Mouse (Mus musculus) liver, postnatal 0 days (tissue): ENCODE measurements around the gene Nop10.

Experiments used
- CTCF ChIP-seq: sonication (generic); IDR thresholded peaks from 2 replicates; pipeline ENCODE4 v1.5.1; 2016; ENCODE audit warnings: antibody characterized with exemption, low read depth
- EP300 ChIP-seq: IDR thresholded peaks from 2 replicates; pipeline ENCODE4 v1.6.1; 2016; ENCODE audit warnings: antibody characterized with exemption, low read depth, mild to moderate bottlenecking

DNA sequence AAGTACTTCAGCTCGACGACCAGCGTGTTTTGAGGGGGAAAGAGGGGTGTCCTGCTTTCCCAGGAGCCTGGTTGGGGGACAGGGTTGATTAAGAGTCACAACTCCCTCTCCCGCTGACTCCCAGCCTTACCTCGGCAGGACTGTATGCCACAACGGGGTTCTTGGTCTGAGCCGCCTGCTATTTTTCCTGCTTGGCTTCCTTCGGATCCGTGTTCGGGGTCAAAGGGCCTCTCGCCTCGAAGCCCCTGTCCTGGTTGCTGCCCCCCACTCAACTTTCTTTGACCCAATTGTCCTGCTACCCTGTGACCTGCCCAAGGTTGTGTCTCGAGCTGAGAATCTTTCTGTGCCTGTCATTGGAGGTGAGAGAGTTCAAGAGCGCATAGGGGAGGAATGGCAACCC, 19.9 kb upstream of the Nop10 start:
- no peak for TF ChIP-seq CTCF
- TF ChIP-seq EP300 = no peak
